Mouse (Mus musculus): ENCODE data around the gene Slc6a21. TPM values are rescaled to one million over a fixed set of nuclear protein-coding genes. Genes with fewer than 3 reads are reported as not detected.

Gene Slc6a21
- not detected in 3 replicates for total RNA-seq (2017)

DNA sequence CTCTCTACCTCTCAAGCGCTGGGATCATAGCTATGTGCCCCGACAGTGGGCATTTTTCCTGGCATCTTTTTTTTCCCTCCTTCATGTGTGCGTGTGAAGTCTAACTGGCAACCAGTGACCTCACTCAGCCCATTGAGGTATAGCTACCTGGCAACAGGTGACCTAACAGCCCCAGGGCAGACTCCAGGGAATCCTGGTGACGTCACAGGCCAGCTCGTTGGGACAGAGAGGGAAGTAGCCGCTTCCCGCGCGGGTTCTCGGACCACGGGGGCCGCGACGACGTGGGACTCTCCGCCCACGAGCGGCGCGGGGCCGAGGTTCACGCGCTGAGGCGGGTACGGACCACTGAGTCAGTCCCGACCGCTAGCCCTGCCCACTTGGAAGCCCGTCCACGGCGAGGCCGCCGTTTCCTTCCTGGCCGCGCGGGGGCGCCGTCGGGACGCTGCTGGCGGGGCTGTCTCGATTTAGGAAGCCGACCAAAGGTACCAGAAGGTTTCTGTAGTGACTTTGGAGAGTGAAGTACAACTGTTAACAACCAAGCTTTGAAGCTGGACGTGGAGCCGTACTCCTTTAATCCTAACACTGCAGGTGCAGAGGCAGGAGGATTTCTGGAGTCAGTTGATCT is at the start of gene Slc6a21:
Gene Slc6a21, plus strand, starts transcription at position 378 of the 625 bp plus-strand sequence.
- peak; percentile 37; the same call in 1 of the 2 replicates for ATAC-seq (replicated peaks; ENCODE audit: insufficient number of reproducible peaks, low FRiP score, low TSS enrichment, poor library complexity, severe bottlenecking)

- no peak for ATAC-seq (replicated peaks; ENCODE audit: insufficient number of reproducible peaks, low FRiP score, low TSS enrichment, poor library complexity, severe bottlenecking)
These were observed 48.8 kb upstream of the Slc6a21 start for GRCm38 (mm10) chr7:45228548-45228947.

GRCm38 (mm10) chr7:45229046-45229445 is 48.3 kb upstream of the Slc6a21 start:
- no peak for ATAC-seq (replicated peaks; ENCODE audit: insufficient number of reproducible peaks, low FRiP score, low TSS enrichment, poor library complexity, severe bottlenecking)

- no peak; the same call in 1 of the 2 replicates for ATAC-seq (replicated peaks; ENCODE audit: insufficient number of reproducible peaks, low FRiP score, low TSS enrichment, poor library complexity, severe bottlenecking)
These were observed 47.7 kb upstream of the Slc6a21 start for GRCm38 (mm10) chr7:45229459-45230203.

GRCm38 (mm10) chr7:45231192-45231591 is 46.1 kb upstream of the Slc6a21 start:
- ATAC-seq (replicated peaks; ENCODE audit: insufficient number of reproducible peaks, low FRiP score, low TSS enrichment, poor library complexity, severe bottlenecking), result no peak

DNA sequence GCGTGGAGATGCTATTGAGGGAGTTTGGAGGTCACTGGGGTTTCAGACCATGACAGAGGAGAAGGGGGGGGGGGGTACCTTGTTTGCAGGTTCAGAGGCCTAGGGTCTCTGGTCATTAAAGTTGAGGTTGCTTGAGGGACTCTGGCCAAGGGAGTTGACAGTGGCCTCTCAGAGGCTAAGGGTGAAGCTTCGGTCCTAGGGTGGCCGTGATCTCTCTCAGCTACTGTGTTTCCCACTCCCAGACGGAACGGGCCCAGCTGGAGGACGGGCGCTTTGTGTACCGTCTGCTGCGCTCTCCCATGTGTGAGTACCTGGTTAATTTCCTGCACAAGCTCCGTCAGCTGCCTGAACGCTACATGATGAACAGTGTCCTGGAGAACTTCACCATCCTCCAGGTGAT is 45.4 kb upstream of the Slc6a21 start:
- ATAC-seq (replicated peaks; ENCODE audit: insufficient number of reproducible peaks, low FRiP score, low TSS enrichment, poor library complexity, severe bottlenecking), result no peak

GRCm38 (mm10) chr7:45232716-45233465 is 44.4 kb upstream of the Slc6a21 start:
- no peak for ATAC-seq (replicated peaks; ENCODE audit: insufficient number of reproducible peaks, low FRiP score, low TSS enrichment, poor library complexity, severe bottlenecking)

DNA sequence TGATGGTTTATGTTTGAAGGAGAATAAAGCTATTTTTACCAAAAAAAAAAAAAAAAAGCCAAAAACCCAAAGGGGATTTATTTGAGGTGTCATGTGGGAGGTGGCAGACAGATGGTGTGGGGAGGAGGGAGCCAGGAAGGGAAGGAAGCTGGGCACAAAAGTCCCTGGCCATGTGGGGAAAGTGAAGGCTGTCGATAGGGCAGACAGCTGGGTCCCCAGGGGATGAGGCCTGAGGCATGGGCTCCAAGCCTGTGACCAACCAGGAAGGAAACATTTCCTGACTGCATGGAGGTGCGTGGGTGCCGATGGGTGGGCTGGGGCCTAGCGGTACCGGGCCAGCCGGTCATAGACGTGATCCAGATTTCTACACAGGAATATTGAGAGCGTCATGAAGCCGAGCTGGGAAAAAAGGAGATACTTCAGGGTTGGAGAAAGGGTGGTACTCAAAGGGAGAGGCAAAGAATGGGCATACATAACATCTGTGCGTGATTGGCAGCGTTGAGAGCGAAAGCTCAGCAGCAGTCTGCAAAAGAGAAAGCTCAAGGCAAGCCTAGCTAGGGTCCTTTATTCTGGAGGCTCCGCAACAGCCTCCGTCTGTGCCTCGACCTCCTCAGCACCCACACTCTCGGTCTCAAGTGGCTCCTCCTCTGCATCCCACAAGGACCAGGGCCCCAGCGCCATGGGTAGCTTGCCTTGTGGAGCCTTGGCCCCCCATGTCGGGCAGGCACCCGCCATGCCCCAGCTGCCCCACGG is 43.6 kb upstream of the Slc6a21 start:
- ATAC-seq (replicated peaks; ENCODE audit: insufficient number of reproducible peaks, low FRiP score, low TSS enrichment, poor library complexity, severe bottlenecking), result no peak

DNA sequence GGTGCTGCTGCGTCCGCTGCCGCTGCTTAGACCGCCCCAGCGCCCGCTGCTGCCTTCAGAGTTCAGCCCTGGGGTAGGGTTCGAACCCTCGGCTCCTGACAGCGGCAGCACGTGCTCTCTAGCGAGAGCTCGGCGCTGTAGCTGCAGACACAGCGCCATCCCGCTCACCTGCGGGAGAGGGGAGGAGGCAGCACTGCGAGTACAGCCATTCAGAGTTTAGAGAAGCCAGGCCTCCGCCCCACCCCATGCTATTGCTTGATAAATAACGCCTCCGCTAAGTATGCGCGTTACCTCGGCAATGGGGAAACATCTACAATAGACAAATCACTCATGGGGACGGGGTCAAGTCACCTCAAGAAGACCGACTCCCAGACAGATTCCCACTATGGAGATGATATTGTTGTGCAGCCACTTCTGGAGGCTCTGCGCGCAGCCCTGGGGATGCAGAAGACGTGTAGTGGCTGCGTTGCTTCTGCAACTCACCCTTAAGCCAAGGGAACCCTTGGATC is 42.9 kb upstream of the Slc6a21 start:
- no peak for ATAC-seq (replicated peaks; ENCODE audit: insufficient number of reproducible peaks, low FRiP score, low TSS enrichment, poor library complexity, severe bottlenecking)

DNA sequence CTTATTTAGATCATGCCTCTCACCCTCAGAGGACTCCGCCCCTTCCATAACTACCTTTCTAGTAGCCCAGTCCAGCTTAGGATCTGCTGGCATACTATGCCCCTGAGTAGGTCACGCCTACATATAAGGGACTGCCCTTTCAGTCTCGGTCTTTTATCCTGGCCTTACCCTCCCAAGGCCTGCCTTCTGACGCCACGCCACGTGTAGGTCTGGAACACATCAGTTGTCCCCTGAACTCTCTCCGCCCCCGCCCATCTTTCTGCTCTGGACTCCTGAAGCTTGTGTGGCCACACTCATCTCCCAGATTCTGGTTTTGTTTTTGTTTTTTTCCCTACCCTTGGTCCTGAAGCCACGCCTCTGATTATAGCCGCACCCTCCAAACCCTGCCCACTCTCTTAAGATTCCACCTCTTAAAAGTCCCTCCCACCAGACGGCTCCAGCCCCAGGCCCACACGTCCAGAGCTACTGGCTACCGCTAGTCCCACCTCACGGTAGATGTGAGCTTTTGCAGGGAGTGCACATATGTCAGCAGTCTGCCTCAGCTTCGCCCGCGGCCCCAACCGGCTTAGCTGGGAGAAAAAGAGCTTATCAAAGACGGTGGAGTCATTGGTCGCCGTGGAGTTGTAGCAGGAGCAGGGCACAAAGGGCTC is 42.3 kb upstream of the Slc6a21 start:
- ATAC-seq (replicated peaks; ENCODE audit: insufficient number of reproducible peaks, low FRiP score, low TSS enrichment, poor library complexity, severe bottlenecking), result no peak

GRCm38 (mm10) chr7:45235656-45236180 is 41.6 kb upstream of the Slc6a21 start:
- no peak for ATAC-seq (replicated peaks; ENCODE audit: insufficient number of reproducible peaks, low FRiP score, low TSS enrichment, poor library complexity, severe bottlenecking)

DNA sequence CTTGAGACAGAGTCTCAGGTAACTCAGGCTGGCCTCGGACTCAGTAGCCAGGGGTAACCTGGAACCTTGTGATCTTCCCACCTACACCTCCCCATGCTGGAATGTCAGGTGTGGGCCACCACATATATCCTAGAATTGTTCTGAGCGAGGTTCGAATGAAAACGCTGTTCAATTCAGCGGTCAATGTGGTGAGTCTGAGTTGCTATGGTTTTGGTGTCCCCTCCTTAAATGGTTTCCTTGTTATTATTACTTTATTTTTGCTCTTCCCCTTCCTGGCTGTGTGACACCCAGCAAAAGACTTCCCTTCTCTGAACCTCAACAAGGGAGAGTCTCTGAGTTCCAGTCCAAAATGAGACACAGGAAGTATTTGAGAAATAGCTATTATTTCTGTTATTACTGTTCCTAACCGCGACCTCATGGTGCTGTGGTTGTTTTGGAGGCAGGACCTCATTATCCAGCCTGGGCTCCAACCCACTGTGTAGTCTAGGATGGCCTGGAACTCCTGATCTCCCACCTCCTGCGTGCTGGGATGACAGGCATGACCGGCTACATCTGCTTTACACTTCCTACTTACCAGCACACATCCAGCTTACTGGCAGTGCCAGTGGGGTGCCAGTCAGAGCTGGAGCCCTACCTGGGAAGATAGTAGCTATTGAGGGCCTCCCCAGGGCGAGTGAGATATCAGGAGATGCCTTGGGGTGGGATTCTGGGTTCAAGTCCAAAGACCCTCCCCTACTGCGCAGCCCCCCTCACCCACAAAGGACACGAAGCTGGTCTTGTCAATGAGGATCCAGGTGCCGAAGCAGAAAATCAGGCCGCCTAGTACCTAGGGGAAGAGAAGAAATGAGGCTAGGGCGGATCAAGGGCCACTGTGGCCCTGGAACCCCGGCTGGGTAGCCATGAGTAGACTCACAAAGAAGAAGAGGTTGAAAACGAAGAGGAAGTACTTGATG is 39.3 kb upstream of the Slc6a21 start:
- peak; percentile 65 for ATAC-seq (replicated peaks; ENCODE audit: insufficient number of reproducible peaks, low FRiP score, low TSS enrichment, poor library complexity, severe bottlenecking)

DNA sequence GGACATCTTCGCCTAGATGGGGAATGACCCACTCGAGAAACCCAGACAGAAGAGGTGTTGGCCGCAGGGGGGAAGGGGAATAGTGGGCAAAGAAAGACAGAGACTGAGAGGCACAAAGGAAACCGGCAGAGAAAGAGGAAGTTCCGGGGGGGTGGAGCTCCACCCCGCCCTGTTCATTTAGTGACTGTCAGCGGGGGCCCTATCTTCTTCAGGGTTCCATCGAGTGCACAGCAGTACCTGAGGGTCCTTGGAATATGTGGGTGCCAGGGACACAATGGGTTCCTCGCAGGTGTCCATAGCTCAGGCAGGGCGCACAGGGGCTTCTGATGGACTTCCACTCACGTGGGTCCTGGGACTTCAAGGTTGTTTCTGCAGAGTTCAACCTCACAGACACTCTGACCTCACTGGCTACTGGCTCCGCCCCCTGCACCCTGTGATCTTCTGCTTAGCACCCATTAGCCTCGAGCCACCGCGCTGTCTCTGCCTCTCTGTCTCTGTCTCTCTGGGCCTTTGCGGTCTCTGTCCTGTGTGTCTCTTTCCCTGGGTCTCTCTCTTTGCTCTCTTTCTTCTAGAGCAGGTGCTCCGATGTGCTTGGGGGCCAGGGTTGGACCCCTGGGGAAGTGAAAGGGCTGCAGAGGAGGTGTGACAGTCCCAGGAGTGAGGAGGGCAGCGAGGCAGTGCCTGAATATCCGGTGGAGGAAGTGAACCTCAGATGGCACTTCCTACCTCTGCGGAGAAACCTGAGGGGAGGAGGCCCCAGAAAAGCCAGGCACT is 38.4 kb upstream of the Slc6a21 start, which contains the start of gene Cd37:
Gene Cd37, minus strand, starts transcription at position 393 of the 774 bp plus-strand sequence.
- peak; percentile 70 for ATAC-seq (replicated peaks; ENCODE audit: insufficient number of reproducible peaks, low FRiP score, low TSS enrichment, poor library complexity, severe bottlenecking)

DNA sequence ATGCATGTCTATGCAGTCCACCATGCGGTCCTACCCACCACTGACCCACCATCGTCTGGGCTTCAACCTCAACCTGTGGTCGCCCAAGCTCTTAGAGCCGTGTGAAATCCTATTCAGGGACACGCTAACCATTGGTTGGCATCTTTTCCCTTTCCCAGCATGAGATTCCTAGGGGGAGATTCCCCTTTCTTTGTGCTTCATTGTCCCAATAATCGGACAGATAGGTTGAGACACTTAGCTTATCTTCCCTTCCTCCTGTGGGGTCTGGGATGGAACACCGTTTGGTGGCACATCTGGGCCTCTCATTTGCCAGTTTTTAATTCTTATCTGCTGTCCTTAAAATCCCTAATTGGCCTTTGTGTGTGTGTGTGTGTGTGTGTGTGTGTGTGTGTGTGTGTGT is 37.2 kb upstream of the Slc6a21 start:
- no peak for ATAC-seq (replicated peaks; ENCODE audit: insufficient number of reproducible peaks, low FRiP score, low TSS enrichment, poor library complexity, severe bottlenecking)

DNA sequence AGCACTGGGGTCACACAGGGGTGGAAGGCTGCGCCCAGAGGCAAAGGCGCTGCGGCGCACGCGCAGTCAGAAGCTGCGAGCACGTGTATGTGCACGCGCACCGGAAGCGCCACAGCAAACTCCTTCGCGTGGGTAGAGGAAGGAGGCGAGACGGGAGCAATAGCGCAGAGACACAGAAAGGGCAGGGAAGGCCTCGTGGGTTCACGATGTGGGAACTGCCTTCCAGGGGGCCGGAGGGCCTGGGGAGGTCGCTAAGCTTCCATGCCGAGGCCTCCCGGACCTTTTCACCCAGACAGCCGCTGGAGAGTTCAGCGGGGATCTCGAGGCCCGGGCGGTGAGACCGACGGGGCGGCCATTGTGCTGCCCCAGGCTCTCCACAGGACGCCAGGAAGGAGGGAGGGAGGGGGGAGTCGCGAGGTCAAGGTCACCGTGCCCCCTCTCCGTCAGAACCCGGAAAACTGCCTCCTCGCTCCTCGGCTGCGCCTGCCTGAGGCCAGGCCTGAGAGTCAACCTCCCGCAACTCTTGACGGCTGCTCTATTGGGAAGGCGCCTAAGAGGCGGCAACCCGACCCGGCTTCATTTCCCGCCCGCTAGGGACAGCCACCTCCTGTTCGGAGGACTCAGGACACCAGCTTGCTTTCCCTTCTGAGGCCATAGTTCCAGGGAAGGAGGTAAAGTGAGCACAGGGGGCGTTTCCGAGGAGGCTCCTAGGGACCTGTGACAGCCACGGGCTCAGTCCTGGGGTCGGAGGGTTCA is 36.5 kb upstream of the Slc6a21 start, which contains the start of gene Slc6a16:
Gene Slc6a16, plus strand, starts transcription at position 453 of the 756 bp plus-strand sequence.
- ATAC-seq (replicated peaks; ENCODE audit: insufficient number of reproducible peaks, low FRiP score, low TSS enrichment, poor library complexity, severe bottlenecking), result no peak

DNA sequence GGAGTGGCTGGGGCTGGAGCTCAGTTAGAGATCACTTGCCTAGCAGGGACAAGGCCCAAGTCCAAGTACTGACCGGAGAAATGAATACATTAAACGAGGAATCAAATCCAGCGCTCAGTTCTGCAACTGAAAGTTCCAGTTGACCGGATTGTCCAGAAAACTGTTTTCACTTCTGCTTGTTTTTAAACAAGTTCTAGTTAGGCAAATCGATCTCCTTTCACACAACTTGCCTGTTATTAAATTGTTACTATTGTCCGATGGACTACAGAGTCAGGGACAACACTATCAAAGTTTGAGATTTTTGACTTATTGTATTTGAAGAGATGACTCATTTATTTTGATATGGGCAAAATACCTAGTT is 35.9 kb upstream of the Slc6a21 start:
- no peak for ATAC-seq (replicated peaks; ENCODE audit: insufficient number of reproducible peaks, low FRiP score, low TSS enrichment, poor library complexity, severe bottlenecking)

All from monocyte, adult 5-6 weeks (primary cell).